Mouse (Mus musculus) intestine, embryonic 16.5 days (tissue): ENCODE data around the gene Ube2d2b. TPM values are rescaled to one million over a fixed set of nuclear protein-coding genes. Genes with fewer than 3 reads are reported as not detected.

Experiments used
- ATAC-seq: fragments of 200-750 bp; cut with Nextera tagmentation; 2 replicates; pipeline ENCODE4 v1.8.0; 2017; ENCODE audit warnings: moderate TSS enrichment, moderate library complexity
- H3K27ac ChIP-seq: fragments of 300-500 bp; sonication (generic); 2 replicates; pipeline ENCODE4 v1.5.1; 2014; ENCODE audit warnings: mild to moderate bottlenecking, low read length
- H3K27me3 ChIP-seq: fragments of 300-500 bp; sonication (generic); replicated peaks from 2 replicates; pipeline ENCODE4 v1.6.1; 2014; ENCODE audit warnings: low read length, control low read depth, mixed read lengths; ENCODE audit not compliant: control insufficient read depth, insufficient read depth
- H3K36me3 ChIP-seq: fragments of 300-500 bp; sonication (generic); 2 replicates; pipeline ENCODE4 v1.6.1; 2014; ENCODE audit warnings: low read length, control low read depth; ENCODE audit not compliant: control insufficient read depth, insufficient read depth
- H3K4me1 ChIP-seq: fragments of 300-500 bp; sonication (generic); 2 replicates; pipeline ENCODE4 v1.6.1; 2014; ENCODE audit warnings: low read length, control low read depth, mixed read lengths; ENCODE audit not compliant: control insufficient read depth, insufficient read depth
- H3K4me2 ChIP-seq: fragments of 300-500 bp; sonication (generic); 2 replicates; pipeline ENCODE4 v1.6.1; 2014; ENCODE audit warnings: low read depth, low read length, control low read depth
- H3K4me3 ChIP-seq: fragments of 300-500 bp; sonication (generic); 2 replicates; pipeline ENCODE4 v1.5.1; 2014; ENCODE audit warnings: mild to moderate bottlenecking, low read length
- H3K9ac ChIP-seq: fragments of 300-500 bp; sonication (generic); 2 replicates; pipeline ENCODE4 v1.6.1; 2014; ENCODE audit warnings: low read depth, low read length
- H3K9me3 ChIP-seq: fragments of 300-500 bp; sonication (generic); 2 replicates; pipeline ENCODE4 v1.6.1; 2016; ENCODE audit warnings: low read length, control low read depth; ENCODE audit not compliant: control insufficient read depth
- WGBS: fragments of 180-500 bp; shearing (Covaris S2); extraction: QIAGEN DNeasy Blood & Tissue Kit; methylation state at CpG from one replicate; pipeline ENCODE4 v1.1.7; 2014; 5-methylcytosine and 5-hydroxymethylcytosine counted together
- polyA plus RNA-seq: library from polyadenylated mRNA; unstranded; fragments of >200 nt; fragmentation: Nextera tagmentation; extraction: Ambion mirVana; gene quantifications from 2 replicates; pipeline ENCODE4 v1.2.1, GENCODE M21; 2015

Gene Ube2d2b
- 0.07 TPM in 2 replicates for polyA plus RNA-seq

GRCm38 (mm10) chr5:107829998-107830560, at the start of gene Ube2d2b:
Gene Ube2d2b, plus strand, starts transcription at chr5:107830099.
- H3K27ac ChIP-seq, result no peak within 1 kb of the TSS
- H3K9me3 ChIP-seq, result peaks cover 3% of the 10 kb centered on the region; the same call in 1 of the 2 replicates
- H3K9ac ChIP-seq, result no peak within 1 kb of the TSS
- no peak for ATAC-seq
- peaks cover 8% of the 10 kb centered on the region for H3K36me3 ChIP-seq
- no peak within 1 kb of the TSS for H3K4me2 ChIP-seq
- no peaks in the 10 kb centered on the region for H3K27me3 ChIP-seq
- WGBS, result 95% methylated on average over 22 of the region's 22 CpGs
- peaks cover 7% of the 10 kb centered on the region; the same call in 1 of the 2 replicates for H3K4me1 ChIP-seq
- no peak within 1 kb of the TSS for H3K4me3 ChIP-seq

DNA sequence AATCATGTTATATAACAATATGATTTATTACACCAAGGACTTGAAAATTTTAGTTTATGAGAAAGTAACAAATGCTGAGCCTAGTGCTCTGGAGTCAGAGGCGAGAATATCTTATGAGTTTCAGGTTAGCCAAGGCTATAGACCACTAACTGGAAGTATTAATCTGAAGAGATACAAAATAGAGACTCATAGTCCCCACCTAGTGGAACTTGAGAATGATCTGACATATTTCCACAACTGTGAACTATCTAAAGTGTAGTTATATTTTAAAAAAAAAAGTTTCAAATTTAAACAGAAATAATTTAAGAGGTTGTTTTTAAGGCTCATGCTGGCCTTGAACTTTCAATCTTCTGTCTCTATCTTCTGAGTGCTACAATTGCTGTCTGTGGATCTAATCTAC, 47.5 kb upstream of the Ube2d2b start:
- Histone ChIP-seq H3K4me1 (no peaks in the 10 kb centered on the region), H3K9me3 (no peaks in the 10 kb centered on the region), H3K9ac (no peak overlapping the region), H3K4me3 (no peak overlapping the region), H3K4me2 (no peak overlapping the region), H3K36me3 (0 out of 2 replicates have a peak, but pooled peaks cover 3% of the 10 kb centered on the region), H3K27me3 (no peaks in the 10 kb centered on the region), H3K27ac (no peak overlapping the region)
- ATAC-seq, result no peak
- WGBS, result 91% methylated on average over 1 of the region's 1 CpGs

- H3K9me3 ChIP-seq, result no peaks in the 10 kb centered on the region
These were observed 42.0 kb upstream of the Ube2d2b start for GRCm38 (mm10) chr5:107787682-107788443.

DNA sequence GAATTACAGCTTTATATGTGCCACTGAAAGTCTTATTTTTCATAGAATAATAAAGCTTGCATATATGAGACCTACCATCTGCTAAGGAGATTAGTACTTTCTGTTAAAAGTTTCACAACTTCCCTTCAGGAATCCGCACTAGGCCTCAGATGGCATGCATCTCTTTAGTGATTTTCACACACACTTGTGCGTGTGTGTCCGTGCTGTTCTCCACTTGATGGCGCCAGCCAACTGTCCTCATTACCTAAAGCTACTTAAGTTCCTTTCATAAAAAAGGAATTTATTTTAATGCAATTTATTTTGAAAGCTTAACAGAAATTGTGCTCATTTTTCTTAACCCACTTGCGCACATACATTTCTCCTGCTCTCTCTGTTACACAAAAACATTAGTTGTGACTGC, 40.4 kb upstream of the Ube2d2b start:
- H3K4me3 ChIP-seq, result no peak overlapping the region
- 0 out of 2 replicates have a peak, but pooled peaks cover 3% of the 10 kb centered on the region for H3K36me3 ChIP-seq
- no peaks in the 10 kb centered on the region for H3K9me3 ChIP-seq
- H3K27ac ChIP-seq, result no peak overlapping the region
- 0 out of 2 replicates have a peak, but pooled peaks cover 3% of the 10 kb centered on the region for H3K4me1 ChIP-seq
- no peak overlapping the region for H3K4me2 ChIP-seq
- no peaks in the 10 kb centered on the region for H3K27me3 ChIP-seq
- ATAC-seq, result no peak
- no peak overlapping the region for H3K9ac ChIP-seq
- 73% methylated on average over 5 of the region's 5 CpGs for WGBS

More at GRCm38 (mm10) chr5:107787682-107788443, 42.0 kb upstream of the Ube2d2b start:
- Histone ChIP-seq H3K4me3 (no peak overlapping the region), H3K27ac (no peak overlapping the region), H3K4me1 (no peaks in the 10 kb centered on the region), H3K27me3 (no peaks in the 10 kb centered on the region), H3K9ac (no peak overlapping the region), H3K36me3 (0 out of 2 replicates have a peak, but pooled peaks cover 3% of the 10 kb centered on the region), H3K4me2 (no peak overlapping the region)
- ATAC-seq, result no peak
- WGBS, result 84% methylated on average over 7 of the region's 7 CpGs

DNA sequence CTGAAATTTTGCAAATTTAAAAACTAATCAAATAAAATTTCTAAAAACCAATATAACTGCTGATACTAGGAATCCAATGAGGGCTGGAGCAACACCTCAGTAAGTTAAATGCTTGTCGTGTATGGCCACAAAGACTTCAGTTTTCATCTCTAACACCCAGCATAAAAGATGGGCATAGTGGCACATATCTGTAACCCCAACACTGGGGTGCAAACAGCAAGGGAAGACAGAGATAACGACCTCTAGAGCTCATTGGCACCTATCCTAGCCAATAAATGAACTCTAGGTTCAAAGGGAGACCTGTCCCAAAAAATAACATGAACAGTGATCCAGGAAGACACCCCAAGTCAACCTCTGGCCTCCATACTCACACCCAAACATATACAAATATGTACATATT, 37.9 kb upstream of the Ube2d2b start:
- H3K4me1 ChIP-seq, result 0 out of 2 replicates have a peak, but pooled peaks cover 3% of the 10 kb centered on the region
- no peak overlapping the region for H3K4me3 ChIP-seq
- no peaks in the 10 kb centered on the region for H3K36me3 ChIP-seq
- H3K27ac ChIP-seq, result no peak overlapping the region
- WGBS, result 92% methylated on average over 2 of the region's 2 CpGs
- no peak for ATAC-seq
- no peak overlapping the region for H3K4me2 ChIP-seq
- no peak overlapping the region for H3K9ac ChIP-seq
- H3K9me3 ChIP-seq, result no peaks in the 10 kb centered on the region
- no peaks in the 10 kb centered on the region for H3K27me3 ChIP-seq

- Histone ChIP-seq H3K9ac (no peak overlapping the region), H3K4me3 (no peak overlapping the region), H3K9me3 (no peaks in the 10 kb centered on the region), H3K27me3 (no peaks in the 10 kb centered on the region), H3K36me3 (0 out of 2 replicates have a peak, but pooled peaks cover 1% of the 10 kb centered on the region), H3K27ac (no peak overlapping the region), H3K4me1 (0 out of 2 replicates have a peak, but pooled peaks cover 3% of the 10 kb centered on the region), H3K4me2 (no peak overlapping the region)
- 95% methylated on average over 3 of the region's 3 CpGs for WGBS
- no peak for ATAC-seq
These were observed 37.4 kb upstream of the Ube2d2b start for GRCm38 (mm10) chr5:107792516-107792915.

DNA sequence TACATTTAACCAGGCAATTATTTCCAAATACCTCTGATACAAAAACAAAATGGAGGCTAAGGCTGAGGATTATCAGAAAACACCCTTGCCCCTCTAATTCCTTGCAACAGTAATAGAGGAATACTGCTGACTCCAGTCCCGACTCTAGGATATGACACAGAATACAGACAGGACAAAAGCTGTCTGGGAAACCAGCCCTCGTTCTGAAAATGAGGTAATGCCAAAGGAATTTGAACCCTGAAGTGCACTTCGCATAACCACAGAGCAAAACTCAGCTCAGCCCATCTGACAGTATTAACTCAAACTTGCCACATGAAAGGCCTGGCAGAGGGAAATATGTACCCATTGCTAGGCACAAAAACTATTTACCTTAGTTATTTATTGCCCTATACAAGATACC, 36.6 kb upstream of the Ube2d2b start:
- H3K36me3 ChIP-seq, result 0 out of 2 replicates have a peak, but pooled peaks cover 3% of the 10 kb centered on the region
- no peak overlapping the region for H3K9ac ChIP-seq
- no peaks in the 10 kb centered on the region for H3K27me3 ChIP-seq
- no peaks in the 10 kb centered on the region for H3K9me3 ChIP-seq
- WGBS, result 18% methylated on average over 3 of the region's 3 CpGs
- ATAC-seq, result peak; percentile 63; the same call in 1 of the 2 replicates
- no peak overlapping the region for H3K27ac ChIP-seq
- 0 out of 2 replicates have a peak, but pooled peaks cover 3% of the 10 kb centered on the region for H3K4me1 ChIP-seq
- no peak overlapping the region for H3K4me2 ChIP-seq
- no peak overlapping the region for H3K4me3 ChIP-seq

- H3K4me1 ChIP-seq, result 0 out of 2 replicates have a peak, but pooled peaks cover 3% of the 10 kb centered on the region
- H3K4me2 ChIP-seq, result no peak overlapping the region
- WGBS, result 34% methylated on average over 2 of the region's 2 CpGs
- no peak overlapping the region for H3K27ac ChIP-seq
- peak; percentile 38; the same call in 1 of the 2 replicates for ATAC-seq
- no peaks in the 10 kb centered on the region for H3K27me3 ChIP-seq
- H3K9me3 ChIP-seq, result no peaks in the 10 kb centered on the region
- 0 out of 2 replicates have a peak, but pooled peaks cover 3% of the 10 kb centered on the region for H3K36me3 ChIP-seq
- H3K4me3 ChIP-seq, result no peak overlapping the region
- H3K9ac ChIP-seq, result no peak overlapping the region
These were observed 36.0 kb upstream of the Ube2d2b start for GRCm38 (mm10) chr5:107793927-107794326.

DNA sequence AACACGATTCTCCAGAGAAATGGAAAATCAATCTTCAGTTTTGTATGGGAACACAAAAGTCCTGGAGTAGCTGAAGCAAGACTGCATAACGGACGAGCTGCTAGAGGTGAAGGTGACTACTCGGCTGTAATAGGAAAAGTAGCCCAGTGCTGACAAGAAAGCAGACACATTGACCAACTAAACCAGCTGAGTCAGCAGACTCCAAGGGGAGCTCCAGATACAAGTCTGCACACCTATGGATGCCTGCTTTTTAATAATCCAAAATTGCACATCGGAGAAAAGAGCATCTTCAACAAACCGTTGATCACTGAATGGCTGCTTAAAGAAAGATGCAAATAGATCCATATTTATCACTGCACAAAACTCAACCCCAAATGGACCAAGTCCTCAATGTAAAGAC, 31.6 kb upstream of the Ube2d2b start:
- whole genome bisulfite sequencing, result 96% methylated on average over 6 of the region's 6 CpGs
- Histone ChIP-seq H3K27me3 (no peaks in the 10 kb centered on the region), H3K9me3 (no peaks in the 10 kb centered on the region), H3K4me2 (no peak overlapping the region), H3K4me1 (0 out of 2 replicates have a peak, but pooled peaks cover 3% of the 10 kb centered on the region), H3K27ac (no peak overlapping the region), H3K4me3 (no peak overlapping the region), H3K9ac (no peak overlapping the region), H3K36me3 (0 out of 2 replicates have a peak, but pooled peaks cover 3% of the 10 kb centered on the region)
- ATAC-seq, result no peak
